Mouse (Mus musculus): ENCODE data around the gene Trak2. TPM values are rescaled to one million over a fixed set of nuclear protein-coding genes. Genes with fewer than 3 reads are reported as not detected.
"Not testable (repeated sequence)": the region's sequence is repeated elsewhere in the genome, so short reads cannot be mapped to it uniquely, and the experiment has no call there.

Trak2 gene
- polyA plus RNA-seq, 1 experiment, result 87.3 TPM

- H3K27ac ChIP-seq (ENCODE audit: control insufficient read depth, insufficient read depth, low read depth, low read length, poor library complexity), result peak overlapping the region; percentile 96
- under 1% methylated on average over 28 of the region's 28 CpGs for WGBS
- TF ChIP-seq CTCF (IDR thresholded peaks at IDR 0.05; ENCODE audit: control insufficient read depth, insufficient read depth, low read length) (no peak), POLR2A (IDR thresholded peaks at IDR 0.05; ENCODE audit: borderline replicate concordance, control insufficient read depth, low read depth, low read length) (no peak)
- peak overlapping the region; percentile 100 for H3K4me3 ChIP-seq (replicated peaks; ENCODE audit: control insufficient read depth, low read depth, low read length)
- peaks cover 2% of the 10 kb centered on the region; the same call in 1 of the 2 replicates for H3K4me1 ChIP-seq (ENCODE audit: control insufficient read depth, insufficient read depth, low read length)
Measured at GRCm38 (mm10) chr1:58972851-58973365, 322 bp downstream of the Trak2 start.

- Histone ChIP-seq H3K27ac (ENCODE audit: control insufficient read depth, insufficient read depth, low read depth, low read length, poor library complexity) (peak overlapping the region; percentile 79), H3K4me3 (replicated peaks; ENCODE audit: control insufficient read depth, low read depth, low read length) (peak overlapping the region; percentile 89), H3K4me1 (ENCODE audit: control insufficient read depth, insufficient read depth, low read length) (peaks cover 5% of the 10 kb centered on the region)
- TF ChIP-seq CTCF (IDR thresholded peaks at IDR 0.05; ENCODE audit: control insufficient read depth, insufficient read depth, low read length) (no peak), POLR2A (IDR thresholded peaks at IDR 0.05; ENCODE audit: borderline replicate concordance, control insufficient read depth, low read depth, low read length) (0 out of 2 replicates have a peak, but pooled peaks have one; percentile 4)
- WGBS, result 69% methylated on average over 6 of the region's 6 CpGs
Measured at GRCm38 (mm10) chr1:58971097-58971496, 2.1 kb downstream of the Trak2 start.

- H3K27ac ChIP-seq (ENCODE audit: control insufficient read depth, insufficient read depth, low read depth, low read length, poor library complexity), result peak overlapping the region; percentile 15; the same call in 1 of the 2 replicates
- 55% methylated on average over 5 of the region's 5 CpGs for WGBS
- TF ChIP-seq CTCF (IDR thresholded peaks at IDR 0.05; ENCODE audit: control insufficient read depth, insufficient read depth, low read length), result no peak
- TF ChIP-seq POLR2A (IDR thresholded peaks at IDR 0.05; ENCODE audit: borderline replicate concordance, control insufficient read depth, low read depth, low read length), result no peak
- peaks cover 8% of the 10 kb centered on the region for H3K4me1 ChIP-seq (ENCODE audit: control insufficient read depth, insufficient read depth, low read length)
- H3K4me3 ChIP-seq (replicated peaks; ENCODE audit: control insufficient read depth, low read depth, low read length), result peak overlapping the region; percentile 23
Measured at GRCm38 (mm10) chr1:58970054-58970453, 3.2 kb downstream of the Trak2 start.

DNA sequence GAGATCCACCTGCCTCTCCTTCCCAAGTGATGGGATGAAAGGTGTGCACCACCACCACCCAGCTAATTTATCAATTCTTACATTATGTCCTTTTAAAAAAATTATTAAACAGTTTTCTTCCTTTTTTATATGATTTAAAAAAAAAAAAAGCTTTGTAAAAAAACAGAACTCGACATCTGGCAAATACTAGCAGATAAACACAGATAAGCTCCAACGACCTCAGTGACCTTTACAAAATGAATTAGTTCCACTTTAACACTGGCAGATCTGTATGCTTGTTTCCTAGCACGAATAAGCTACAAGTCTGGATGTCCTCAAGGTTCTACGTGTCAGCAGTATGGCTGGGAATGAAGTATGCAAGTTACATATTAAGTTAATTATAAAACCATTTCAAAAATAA lies 5.7 kb downstream of the Trak2 start:
- 16% methylated on average over 4 of the region's 4 CpGs for WGBS
- TF ChIP-seq CTCF (IDR thresholded peaks at IDR 0.05; ENCODE audit: control insufficient read depth, insufficient read depth, low read length) (no peak), POLR2A (IDR thresholded peaks at IDR 0.05; ENCODE audit: borderline replicate concordance, control insufficient read depth, low read depth, low read length) (no peak)
- Histone ChIP-seq H3K4me1 (ENCODE audit: control insufficient read depth, insufficient read depth, low read length) (peaks cover 9% of the 10 kb centered on the region), H3K4me3 (replicated peaks; ENCODE audit: control insufficient read depth, low read depth, low read length) (no peak overlapping the region), H3K27ac (ENCODE audit: control insufficient read depth, insufficient read depth, low read depth, low read length, poor library complexity) (no peak overlapping the region)

DNA sequence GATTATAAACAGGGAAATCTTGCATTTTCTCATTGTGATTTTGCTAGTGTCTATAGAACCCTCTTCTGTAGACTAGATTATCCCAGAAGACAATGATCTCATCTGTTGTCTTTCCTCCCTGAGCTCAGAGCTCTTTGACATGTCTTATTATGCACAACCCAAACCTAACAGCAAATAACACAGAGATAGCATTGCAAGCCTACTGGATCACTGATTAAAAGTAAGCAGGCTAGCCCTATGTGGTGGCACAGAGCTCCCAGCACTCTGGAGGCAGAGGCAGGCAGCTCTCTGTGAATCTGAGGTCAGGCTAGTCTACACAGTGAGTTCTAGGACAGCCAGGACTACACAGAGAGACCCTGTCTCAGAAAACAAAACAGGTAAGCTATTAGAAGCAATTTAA lies 10.4 kb downstream of the Trak2 start:
- peak overlapping the region; percentile 87 for H3K27ac ChIP-seq (ENCODE audit: control insufficient read depth, insufficient read depth, low read depth, low read length, poor library complexity)
- peaks cover 10% of the 10 kb centered on the region for H3K4me1 ChIP-seq (ENCODE audit: control insufficient read depth, insufficient read depth, low read length)
- H3K4me3 ChIP-seq (replicated peaks; ENCODE audit: control insufficient read depth, low read depth, low read length), result no peak overlapping the region
- no peak for TF ChIP-seq CTCF (IDR thresholded peaks at IDR 0.05; ENCODE audit: control insufficient read depth, insufficient read depth, low read length)
- TF ChIP-seq POLR2A (IDR thresholded peaks at IDR 0.05; ENCODE audit: borderline replicate concordance, control insufficient read depth, low read depth, low read length), result no peak

DNA sequence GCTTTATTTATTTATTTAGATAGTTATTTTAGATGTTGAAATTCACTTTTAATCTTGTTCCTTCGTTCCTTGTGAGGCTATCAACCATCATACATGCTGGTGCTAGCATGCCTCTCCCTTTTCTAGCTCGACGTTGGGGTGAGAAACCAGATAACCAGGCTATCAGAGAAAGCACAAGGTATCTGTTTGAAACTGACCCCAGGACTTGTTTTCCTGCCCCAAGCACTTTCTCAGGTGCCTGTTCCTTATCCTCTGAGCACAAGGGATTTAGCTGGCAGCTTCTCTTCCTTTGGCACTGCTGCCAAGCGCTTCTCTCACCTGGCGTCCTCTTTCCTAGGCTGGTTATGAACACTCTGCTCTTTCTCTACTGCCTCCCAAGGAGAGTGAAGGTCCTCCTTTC lies 10.8 kb downstream of the Trak2 start:
- TF ChIP-seq POLR2A (IDR thresholded peaks at IDR 0.05; ENCODE audit: borderline replicate concordance, control insufficient read depth, low read depth, low read length), result no peak
- TF ChIP-seq CTCF (IDR thresholded peaks at IDR 0.05; ENCODE audit: control insufficient read depth, insufficient read depth, low read length), result no peak
- WGBS, result 62% methylated on average over 5 of the region's 5 CpGs
- Histone ChIP-seq H3K4me1 (ENCODE audit: control insufficient read depth, insufficient read depth, low read length) (peaks cover 11% of the 10 kb centered on the region), H3K4me3 (replicated peaks; ENCODE audit: control insufficient read depth, low read depth, low read length) (no peak overlapping the region), H3K27ac (ENCODE audit: control insufficient read depth, insufficient read depth, low read depth, low read length, poor library complexity) (peak overlapping the region; percentile 87)

DNA sequence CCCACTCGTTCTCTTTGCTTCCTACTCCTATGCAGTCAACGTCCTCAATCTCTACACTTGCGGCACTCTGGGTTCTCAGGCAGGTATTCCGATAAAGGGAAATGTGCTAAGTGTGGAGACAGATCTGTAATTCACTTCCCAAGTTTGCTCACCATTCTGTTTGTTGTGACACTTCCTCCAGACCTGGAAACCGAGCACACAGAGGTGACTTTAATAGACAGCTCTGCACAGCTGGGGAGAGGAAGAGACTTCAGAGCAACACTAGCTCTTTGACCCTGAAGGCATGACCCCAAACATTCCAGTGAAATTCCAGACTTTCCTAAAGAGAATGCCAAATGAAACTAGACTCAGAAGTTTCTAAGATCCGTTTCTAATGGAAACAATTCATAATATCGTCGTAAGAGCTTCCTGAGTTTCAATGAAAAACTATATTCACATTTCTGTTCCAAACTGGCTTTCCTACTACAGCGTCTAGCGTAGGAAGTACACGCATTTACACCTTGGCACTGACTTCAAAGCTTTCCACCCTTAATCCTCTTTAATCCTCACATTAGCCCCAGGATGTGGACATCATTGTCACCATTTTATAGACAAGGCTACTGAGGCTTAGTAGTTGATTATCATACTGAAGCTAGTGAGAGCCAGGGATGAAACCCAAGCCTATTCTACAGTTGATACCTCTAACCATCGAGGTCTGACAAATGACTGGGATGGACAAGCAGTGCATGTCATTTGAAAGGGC lies 11.9 kb downstream of the Trak2 start:
- 57% methylated on average over 12 of the region's 12 CpGs for WGBS
- peak overlapping the region; percentile 44; the same call in 1 of the 2 replicates for H3K27ac ChIP-seq (ENCODE audit: control insufficient read depth, insufficient read depth, low read depth, low read length, poor library complexity)
- TF ChIP-seq CTCF (IDR thresholded peaks at IDR 0.05; ENCODE audit: control insufficient read depth, insufficient read depth, low read length) (no peak), POLR2A (IDR thresholded peaks at IDR 0.05; ENCODE audit: borderline replicate concordance, control insufficient read depth, low read depth, low read length) (no peak)
- H3K4me3 ChIP-seq (replicated peaks; ENCODE audit: control insufficient read depth, low read depth, low read length), result peak overlapping the region; percentile 36
- H3K4me1 ChIP-seq (ENCODE audit: control insufficient read depth, insufficient read depth, low read length), result peaks cover 10% of the 10 kb centered on the region

DNA sequence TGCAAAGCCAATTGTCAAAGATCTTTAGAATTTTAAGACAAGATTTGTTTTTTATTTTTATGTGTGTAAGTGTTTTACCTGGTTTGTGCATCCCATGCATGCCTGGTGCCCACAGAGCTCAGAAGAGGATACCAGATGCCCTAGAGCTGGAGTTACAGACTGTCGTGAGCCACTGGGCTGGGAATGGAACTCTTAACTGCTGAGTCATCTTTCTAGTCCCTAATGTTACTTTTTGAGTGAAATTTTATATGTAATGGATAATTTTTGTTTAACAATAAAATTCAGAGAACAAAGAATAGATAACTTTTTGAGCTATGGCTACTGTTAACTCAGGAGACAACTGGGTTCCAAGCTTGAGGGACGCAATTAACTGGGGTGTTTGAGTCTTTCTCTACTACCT lies 13.5 kb downstream of the Trak2 start:
- 65% methylated on average over 2 of the region's 2 CpGs for WGBS
- TF ChIP-seq CTCF (IDR thresholded peaks at IDR 0.05; ENCODE audit: control insufficient read depth, insufficient read depth, low read length) (no peak), POLR2A (IDR thresholded peaks at IDR 0.05; ENCODE audit: borderline replicate concordance, control insufficient read depth, low read depth, low read length) (no peak)
- no peak overlapping the region for H3K27ac ChIP-seq (ENCODE audit: control insufficient read depth, insufficient read depth, low read depth, low read length, poor library complexity)
- H3K4me3 ChIP-seq (replicated peaks; ENCODE audit: control insufficient read depth, low read depth, low read length), result no peak overlapping the region
- peaks cover 9% of the 10 kb centered on the region for H3K4me1 ChIP-seq (ENCODE audit: control insufficient read depth, insufficient read depth, low read length)

- not testable (repeated sequence) for H3K4me1 ChIP-seq (ENCODE audit: control insufficient read depth, insufficient read depth, low read length); H3K27ac ChIP-seq (ENCODE audit: control insufficient read depth, insufficient read depth, low read depth, low read length, poor library complexity); H3K4me3 ChIP-seq (replicated peaks; ENCODE audit: control insufficient read depth, low read depth, low read length)
- WGBS, result 85% methylated on average over 16 of the region's 16 CpGs
Measured at GRCm38 (mm10) chr1:58958789-58959526, 14.3 kb downstream of the Trak2 start.

Measured in bone marrow, adult 2 months (tissue).